Mouse (Mus musculus): Measurements from ENCODE around the gene Tuba8. TPM values are rescaled to one million over a fixed set of nuclear protein-coding genes. Genes with fewer than 3 reads are reported as not detected.

Gene Tuba8
- polyA plus RNA-seq, 1 experiment from 2014 or later: 0.40 TPM

DNA sequence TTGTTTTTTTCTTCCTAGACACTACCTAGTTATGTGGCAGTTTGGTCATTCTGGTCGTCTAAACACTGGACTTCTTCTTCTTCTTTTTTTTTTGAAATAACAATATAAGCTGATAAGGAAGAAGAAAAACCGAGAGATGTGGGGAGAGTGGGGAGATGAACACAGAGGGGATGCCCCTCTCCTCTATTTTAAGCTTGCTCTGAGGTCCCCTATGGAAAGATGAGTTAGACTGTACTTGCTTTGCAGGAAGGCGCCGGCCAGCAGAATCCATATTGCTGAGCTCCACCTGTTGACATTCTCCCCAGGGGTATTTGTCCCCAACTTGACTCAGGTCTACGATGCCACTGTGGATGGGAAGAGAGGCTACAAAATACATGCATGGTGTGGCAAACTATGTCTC, 13.6 kb downstream of the Tuba8 start:
- Histone ChIP-seq H3K9me3 (peaks cover 4% of the 10 kb centered on the region; the same call in 1 of the 2 replicates), H3K27ac (no peak overlapping the region), H3K36me3 (replicated peaks) (no peaks in the 10 kb centered on the region), H3K27me3 (ENCODE audit: poor library complexity, severe bottlenecking) (no peaks in the 10 kb centered on the region), H3K4me1 (peaks cover 4% of the 10 kb centered on the region; the same call in 1 of the 2 replicates), H3K4me3 (no peak overlapping the region)
- DNase-seq (ENCODE audit: extremely low spot score, low spot score): no peak
- WGBS: 86% methylated on average over 5 of the region's 5 CpGs

- WGBS: 39% methylated on average over 6 of the region's 6 CpGs
Measured at GRCm38 (mm10) chr6:121224993-121225392, 14.5 kb downstream of the Tuba8 start.

DNA sequence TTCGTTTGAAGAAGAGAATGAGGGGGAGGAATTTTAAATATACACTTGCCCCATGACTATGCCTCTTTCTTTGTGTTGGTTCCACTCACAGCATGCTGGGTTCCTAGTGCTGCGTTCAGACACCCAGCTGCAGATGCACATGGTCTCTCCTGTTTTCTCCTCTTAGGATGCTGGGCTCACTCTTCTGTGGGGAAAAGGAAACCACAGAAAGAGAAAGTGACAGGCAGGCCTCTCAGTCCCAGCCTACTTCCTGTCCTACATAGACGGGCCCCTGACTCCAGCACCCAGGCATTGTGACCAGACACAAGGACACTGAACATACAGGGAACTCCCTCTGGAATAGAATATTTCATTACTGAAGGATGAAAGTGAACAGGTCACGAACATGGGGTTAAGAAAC, 15.5 kb downstream of the Tuba8 start:
- Histone ChIP-seq H3K27me3 (ENCODE audit: poor library complexity, severe bottlenecking) (no peaks in the 10 kb centered on the region), H3K4me3 (no peak overlapping the region), H3K36me3 (replicated peaks) (no peaks in the 10 kb centered on the region), H3K9me3 (peaks cover 4% of the 10 kb centered on the region; the same call in 1 of the 2 replicates), H3K4me1 (peaks cover 4% of the 10 kb centered on the region; the same call in 1 of the 2 replicates), H3K27ac (no peak overlapping the region)
- WGBS: 77% methylated on average over 4 of the region's 4 CpGs
- no peak for DNase-seq (ENCODE audit: extremely low spot score, low spot score)

More at GRCm38 (mm10) chr6:121224993-121225392, 14.5 kb downstream of the Tuba8 start:
- H3K4me3 ChIP-seq: no peak overlapping the region
- H3K9me3 ChIP-seq: peaks cover 4% of the 10 kb centered on the region; the same call in 1 of the 2 replicates
- no peak for DNase-seq (ENCODE audit: extremely low spot score, low spot score)
- H3K36me3 ChIP-seq (replicated peaks): no peaks in the 10 kb centered on the region
- H3K4me1 ChIP-seq: peaks cover 4% of the 10 kb centered on the region; the same call in 1 of the 2 replicates
- no peak overlapping the region for H3K27ac ChIP-seq
- H3K27me3 ChIP-seq (ENCODE audit: poor library complexity, severe bottlenecking): no peaks in the 10 kb centered on the region

- Histone ChIP-seq H3K9me3 (peaks cover 4% of the 10 kb centered on the region; the same call in 1 of the 2 replicates), H3K27ac (no peak overlapping the region), H3K4me1 (peaks cover 4% of the 10 kb centered on the region; the same call in 1 of the 2 replicates), H3K36me3 (replicated peaks) (no peaks in the 10 kb centered on the region), H3K4me3 (no peak overlapping the region), H3K27me3 (ENCODE audit: poor library complexity, severe bottlenecking) (no peaks in the 10 kb centered on the region)
- DNase-seq (ENCODE audit: extremely low spot score, low spot score): no peak
- WGBS: 98% methylated on average over 2 of the region's 2 CpGs
Measured at GRCm38 (mm10) chr6:121226744-121227143, 16.2 kb downstream of the Tuba8 start.

DNA sequence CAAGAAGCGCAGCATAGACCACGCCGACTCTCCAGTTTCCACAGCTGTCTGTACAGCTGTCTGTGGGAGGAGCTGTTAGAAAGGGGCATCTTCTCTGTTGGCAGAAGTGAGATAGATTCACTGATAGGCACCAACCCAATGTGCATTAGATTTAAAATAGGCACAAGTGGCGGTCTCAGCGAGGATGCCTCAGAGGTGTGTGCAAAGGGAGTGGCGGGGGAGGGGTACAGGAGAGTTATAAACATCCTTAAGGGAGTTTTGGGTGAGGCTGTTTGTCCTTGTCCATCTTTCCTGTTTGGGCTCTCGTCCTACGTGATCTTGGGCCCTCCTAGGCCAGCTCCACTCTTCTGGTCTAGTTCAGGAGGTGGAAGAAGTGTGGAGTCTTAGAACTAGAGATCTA, 17.9 kb downstream of the Tuba8 start:
- H3K9me3 ChIP-seq: no peaks in the 10 kb centered on the region
- H3K4me1 ChIP-seq: peaks cover 4% of the 10 kb centered on the region; the same call in 1 of the 2 replicates
- no peak overlapping the region for H3K27ac ChIP-seq
- no peak for DNase-seq (ENCODE audit: extremely low spot score, low spot score)
- no peaks in the 10 kb centered on the region for H3K36me3 ChIP-seq (replicated peaks)
- no peaks in the 10 kb centered on the region for H3K27me3 ChIP-seq (ENCODE audit: poor library complexity, severe bottlenecking)
- H3K4me3 ChIP-seq: no peak overlapping the region
- WGBS: 78% methylated on average over 8 of the region's 8 CpGs

DNA sequence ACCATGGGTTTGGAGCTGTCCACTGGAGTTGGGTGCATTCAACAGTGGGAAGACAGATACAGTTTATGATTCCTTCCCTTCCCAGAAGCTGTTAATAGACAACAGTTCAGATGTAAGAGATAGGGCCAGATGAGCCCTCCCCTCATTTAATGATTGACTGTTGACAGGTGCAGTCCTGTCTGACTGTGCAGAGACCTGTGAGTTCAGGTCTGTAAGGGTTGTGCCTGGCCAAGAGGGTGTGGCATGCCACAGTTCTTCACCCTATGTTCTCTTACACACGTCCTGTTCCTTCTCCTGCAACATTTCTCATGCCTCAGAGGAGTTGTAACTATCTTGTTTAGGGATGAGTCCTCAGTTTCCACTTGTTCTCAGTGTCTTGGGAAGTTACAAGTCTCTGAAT, 22.2 kb downstream of the Tuba8 start:
- Histone ChIP-seq H3K27me3 (ENCODE audit: poor library complexity, severe bottlenecking) (no peaks in the 10 kb centered on the region), H3K36me3 (replicated peaks) (no peaks in the 10 kb centered on the region), H3K9me3 (no peaks in the 10 kb centered on the region), H3K4me1 (no peaks in the 10 kb centered on the region), H3K4me3 (no peak overlapping the region), H3K27ac (no peak overlapping the region)
- no peak for DNase-seq (ENCODE audit: extremely low spot score, low spot score)
- WGBS: 74% methylated on average over 1 of the region's 1 CpGs

DNA sequence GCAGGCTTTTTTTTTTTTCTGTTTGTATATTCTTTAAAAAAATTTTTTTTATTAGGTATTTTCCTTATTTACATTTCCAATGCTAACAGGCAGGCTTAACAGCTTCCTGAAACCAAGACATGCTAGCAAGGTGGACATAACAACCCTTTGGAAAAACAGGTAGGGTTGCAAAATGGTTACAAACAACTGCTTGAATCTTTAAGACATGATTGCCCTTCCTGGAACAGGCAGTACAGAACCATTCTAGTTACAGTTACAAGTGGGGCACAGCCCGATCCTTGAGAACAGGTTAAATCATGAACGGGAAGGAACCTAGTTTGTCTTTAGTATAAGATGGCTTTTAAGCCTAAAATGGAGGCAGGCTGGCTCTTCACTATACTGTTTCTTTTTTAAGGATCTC, 25.9 kb downstream of the Tuba8 start:
- WGBS: 90% methylated on average over 2 of the region's 2 CpGs
- no peak overlapping the region for H3K27ac ChIP-seq
- no peak for DNase-seq (ENCODE audit: extremely low spot score, low spot score)
- H3K4me3 ChIP-seq: no peak overlapping the region
- no peaks in the 10 kb centered on the region for H3K9me3 ChIP-seq
- no peaks in the 10 kb centered on the region for H3K36me3 ChIP-seq (replicated peaks)
- H3K27me3 ChIP-seq (ENCODE audit: poor library complexity, severe bottlenecking): 0 out of 2 replicates have a peak, but pooled peaks cover 3% of the 10 kb centered on the region
- no peaks in the 10 kb centered on the region for H3K4me1 ChIP-seq

- H3K4me3 ChIP-seq: no peak overlapping the region
- 92% methylated on average over 4 of the region's 4 CpGs for WGBS
- DNase-seq (ENCODE audit: extremely low spot score, low spot score): no peak
- no peaks in the 10 kb centered on the region for H3K36me3 ChIP-seq (replicated peaks)
- H3K4me1 ChIP-seq: no peaks in the 10 kb centered on the region
- no peak overlapping the region for H3K27ac ChIP-seq
- H3K27me3 ChIP-seq (ENCODE audit: poor library complexity, severe bottlenecking): peaks cover 9% of the 10 kb centered on the region
- H3K9me3 ChIP-seq: no peaks in the 10 kb centered on the region
Measured at GRCm38 (mm10) chr6:121238209-121238608, 27.7 kb downstream of the Tuba8 start.

GRCm38 (mm10) chr6:121241780-121242179, 31.3 kb downstream of the Tuba8 start:
- WGBS: 91% methylated on average over 2 of the region's 2 CpGs
- H3K9me3 ChIP-seq: no peaks in the 10 kb centered on the region
- no peak overlapping the region for H3K27ac ChIP-seq
- H3K27me3 ChIP-seq (ENCODE audit: poor library complexity, severe bottlenecking): peaks cover 43% of the 10 kb centered on the region
- H3K4me3 ChIP-seq: no peak overlapping the region
- no peaks in the 10 kb centered on the region for H3K36me3 ChIP-seq (replicated peaks)
- DNase-seq (ENCODE audit: extremely low spot score, low spot score): no peak
- peaks cover 6% of the 10 kb centered on the region; the same call in 1 of the 2 replicates for H3K4me1 ChIP-seq

- Histone ChIP-seq H3K9me3 (no peaks in the 10 kb centered on the region), H3K27me3 (ENCODE audit: poor library complexity, severe bottlenecking) (peaks cover 56% of the 10 kb centered on the region), H3K4me1 (peaks cover 6% of the 10 kb centered on the region; the same call in 1 of the 2 replicates), H3K4me3 (no peak overlapping the region), H3K36me3 (replicated peaks) (no peaks in the 10 kb centered on the region), H3K27ac (no peak overlapping the region)
- WGBS: 69% methylated on average over 10 of the region's 10 CpGs
- no peak for DNase-seq (ENCODE audit: extremely low spot score, low spot score)
Measured at GRCm38 (mm10) chr6:121243161-121243560, 32.7 kb downstream of the Tuba8 start.

- Histone ChIP-seq H3K9me3 (no peaks in the 10 kb centered on the region), H3K27ac (peak within 1 kb of the TSS; percentile 36; the same call in 1 of the 2 replicates), H3K4me3 (peak within 1 kb of the TSS; percentile 61), H3K27me3 (ENCODE audit: poor library complexity, severe bottlenecking) (peaks cover 52% of the 10 kb centered on the region), H3K36me3 (replicated peaks) (no peaks in the 10 kb centered on the region), H3K4me1 (peaks cover 6% of the 10 kb centered on the region; the same call in 1 of the 2 replicates)
- WGBS: 12% methylated on average over 35 of the region's 35 CpGs
- DNase-seq (ENCODE audit: extremely low spot score, low spot score): peak; percentile 75
Measured at GRCm38 (mm10) chr6:121245127-121246036, 34.9 kb downstream of the Tuba8 start, which contains the start of gene Usp18. Usp18 (plus strand) TSS chr6:121245906.

GRCm38 (mm10) chr6:121246037-121246361, 35.5 kb downstream of the Tuba8 start:
- WGBS: 17% methylated on average over 4 of the region's 4 CpGs
- Histone ChIP-seq H3K4me1 (peaks cover 7% of the 10 kb centered on the region; the same call in 1 of the 2 replicates), H3K27ac (no peak overlapping the region), H3K4me3 (peak overlapping the region; percentile 61), H3K27me3 (ENCODE audit: poor library complexity, severe bottlenecking) (peaks cover 52% of the 10 kb centered on the region), H3K9me3 (no peaks in the 10 kb centered on the region), H3K36me3 (replicated peaks) (no peaks in the 10 kb centered on the region)
- DNase-seq (ENCODE audit: extremely low spot score, low spot score): no peak

GRCm38 (mm10) chr6:121250406-121250805, 39.9 kb downstream of the Tuba8 start:
- H3K9me3 ChIP-seq: no peaks in the 10 kb centered on the region
- H3K27me3 ChIP-seq (ENCODE audit: poor library complexity, severe bottlenecking): peaks cover 25% of the 10 kb centered on the region
- peaks cover 5% of the 10 kb centered on the region; the same call in 1 of the 2 replicates for H3K4me1 ChIP-seq
- H3K27ac ChIP-seq: no peak overlapping the region
- 81% methylated on average over 1 of the region's 1 CpGs for WGBS
- no peak overlapping the region for H3K4me3 ChIP-seq
- no peak for DNase-seq (ENCODE audit: extremely low spot score, low spot score)
- no peaks in the 10 kb centered on the region for H3K36me3 ChIP-seq (replicated peaks)
